Mouse (Mus musculus) CH12.LX (cell line): ENCODE measurements at regions not wholly inside any gene's neighbourhood (a gene's known extent, or its start where the extent isn't known, plus 50 kb on each side); places are given as distances from the start of the nearest gene placed in this dataset.

Source experiments
- DNase-seq: peaks from one replicate; pipeline ENCODE4 v3.0.0-alpha.2; 2013; ENCODE audit errors: extremely low read depth
- H3K27ac ChIP-seq: 2 replicates; pipeline ENCODE4 v1.5.1; 2012; ENCODE audit warnings: low read depth, mild to moderate bottlenecking, control low read depth, moderate library complexity; ENCODE audit not compliant: insufficient read depth
- H3K27me3 ChIP-seq: replicated peaks from 2 replicates; pipeline ENCODE3; 2012; ENCODE audit warnings: inconsistent platforms
- H3K36me3 ChIP-seq, 2 experiments: replicated peaks in 1 of 2; 2 replicates each; pipeline versions ENCODE3 to v1.6.1; 2012; ENCODE audit warnings: inconsistent platforms in 1 of 2, low read length in 1 of 2, mild to moderate bottlenecking in 1 of 2, mixed read lengths in 1 of 2, moderate library complexity in 1 of 2; ENCODE audit not compliant: control insufficient read depth in 1 of 2, insufficient read depth in 1 of 2
- H3K4me1 ChIP-seq, 2 experiments: 2 replicates each; pipeline ENCODE4 v1.6.1; 2012; ENCODE audit warnings: inconsistent platforms in 1 of 2, moderate library complexity in 1 of 2; ENCODE audit not compliant: insufficient read depth in 2 of 2, control insufficient read depth in 1 of 2
- H3K4me2 ChIP-seq: 2 replicates; pipeline ENCODE4 v1.6.1; 2012; ENCODE audit warnings: low read depth, mild to moderate bottlenecking, control low read depth; ENCODE audit not compliant: poor library complexity, insufficient read depth, severe bottlenecking
- H3K4me3 ChIP-seq, 3 experiments: fragments of 150-350 bp in 1 of 3; sonication (generic) in 1 of 3; replicated peaks in 1 of 3; 2 replicates each; pipeline versions ENCODE3 to v1.5.1; 2011 to 2012; ENCODE audit warnings: low read depth in 2 of 3, low read length in 2 of 3, mild to moderate bottlenecking in 2 of 3, moderate library complexity in 2 of 3, control low read depth in 1 of 3, improper control_type of control experiment in 1 of 3, inconsistent platforms in 1 of 3, mixed read lengths in 1 of 3; ENCODE audit not compliant: poor library complexity in 1 of 3
- H3K79me2 ChIP-seq: replicated peaks from 2 replicates; pipeline ENCODE4 v1.6.1; 2012; ENCODE audit warnings: mild to moderate bottlenecking, moderate library complexity; ENCODE audit not compliant: control insufficient read depth, poor library complexity, insufficient read depth, severe bottlenecking; ENCODE audit errors: extremely low read depth
- H3K9ac ChIP-seq: 2 replicates; pipeline ENCODE4 v1.6.1; 2012; ENCODE audit warnings: low read depth, mild to moderate bottlenecking, control low read depth, moderate library complexity; ENCODE audit not compliant: insufficient read depth
- H3K9me3 ChIP-seq: replicated peaks from 2 replicates; pipeline ENCODE3; 2012; ENCODE audit warnings: low read length, inconsistent platforms, mixed read lengths
- CHD2 ChIP-seq: IDR thresholded peaks from 2 replicates; pipeline ENCODE4 v1.6.1; 2011; ENCODE audit warnings: low read length, improper control_type of control experiment
- CTCF ChIP-seq, 2 experiments: IDR thresholded peaks in 1 of 2; conservative IDR thresholded peaks in 1 of 2; 2 replicates each; pipeline ENCODE4 v1.5.1; 2011 to 2012; ENCODE audit warnings: low read depth in 2 of 2, low read length in 2 of 2, improper control_type of control experiment in 1 of 2, inconsistent platforms in 1 of 2, mild to moderate bottlenecking in 1 of 2, moderate library complexity in 1 of 2
- ETS1 ChIP-seq: conservative IDR thresholded peaks from 2 replicates; pipeline ENCODE4 v1.6.1; 2012; ENCODE audit warnings: low read depth, mild to moderate bottlenecking, inconsistent platforms, low read length, improper control_type of control experiment, moderate library complexity
- GABPA ChIP-seq: IDR thresholded peaks from 2 replicates; pipeline ENCODE4 v1.6.1; 2012; ENCODE audit warnings: low read depth, low read length, improper control_type of control experiment, inconsistent platforms; ENCODE audit not compliant: insufficient replicate concordance
- HCFC1 ChIP-seq: IDR thresholded peaks from 2 replicates; pipeline ENCODE4 v1.6.1; 2012; ENCODE audit warnings: low read depth, mild to moderate bottlenecking, inconsistent platforms, low read length, improper control_type of control experiment
- JUND ChIP-seq: conservative IDR thresholded peaks from 2 replicates; pipeline ENCODE4 v1.6.1; 2011; ENCODE audit warnings: low read depth, low read length, improper control_type of control experiment
- MAFK ChIP-seq: IDR thresholded peaks from 2 replicates; pipeline ENCODE4 v1.6.1; 2011; ENCODE audit warnings: low read length, improper control_type of control experiment; ENCODE audit not compliant: insufficient replicate concordance
- MAX ChIP-seq: IDR thresholded peaks from 2 replicates; pipeline ENCODE4 v1.6.1; 2011; ENCODE audit warnings: low read length, improper control_type of control experiment
- MAZ ChIP-seq: IDR thresholded peaks from 2 replicates; pipeline ENCODE4 v1.6.1; 2012; ENCODE audit warnings: low read depth, mild to moderate bottlenecking, inconsistent platforms, low read length, improper control_type of control experiment, moderate library complexity
- PAX5 ChIP-seq: IDR thresholded peaks from 2 replicates; pipeline ENCODE4 v1.6.1; 2012; ENCODE audit warnings: low read length, inconsistent platforms, mixed read lengths
- RAD21 ChIP-seq: IDR thresholded peaks from 2 replicates; pipeline ENCODE4 v1.6.1; 2011; ENCODE audit warnings: low read depth, mild to moderate bottlenecking, low read length, improper control_type of control experiment, moderate library complexity
- SMC3 ChIP-seq: IDR thresholded peaks from 2 replicates; pipeline ENCODE4 v1.6.1; 2011; ENCODE audit warnings: low read depth, low read length, improper control_type of control experiment
- TBP ChIP-seq: conservative IDR thresholded peaks from 2 replicates; pipeline ENCODE4 v1.6.1; 2011; ENCODE audit warnings: low read depth, low read length, improper control_type of control experiment
- TCF12 ChIP-seq: IDR thresholded peaks from 2 replicates; pipeline ENCODE4 v1.6.1; 2014; ENCODE audit warnings: low read depth, mild to moderate bottlenecking, inconsistent platforms, low read length, improper control_type of control experiment
- ZKSCAN1 ChIP-seq: IDR thresholded peaks from 2 replicates; pipeline ENCODE4 v1.6.1; 2012; ENCODE audit warnings: low read depth, inconsistent platforms, low read length, improper control_type of control experiment, borderline replicate concordance
- ZMIZ1 ChIP-seq: IDR thresholded peaks from 2 replicates; pipeline ENCODE4 v1.6.1; 2012; ENCODE audit warnings: low read depth, mild to moderate bottlenecking, inconsistent platforms, low read length, improper control_type of control experiment
- dilution Hi-C: fragments of 300-500 bp; cut with MboI; formaldehyde crosslinking; loops from 2 replicates; pipeline ENCODE4 v1.14.3; 2020; ENCODE audit warnings: low sequenced_read_pairs; ENCODE audit not compliant: extremely low pct_unique_long_range_greater_than_20kb, extremely low pct_ligation_motif_present
- in situ Hi-C: fragments of 300-500 bp; cut with MboI; formaldehyde crosslinking; loops from 3 replicates; pipeline ENCODE4 v1.14.3; 2019; ENCODE audit warnings: low sequenced_read_pairs, low pct_ligation_motif_present, low pct_unique_long_range_greater_than_20kb, mixed read lengths

DNA sequence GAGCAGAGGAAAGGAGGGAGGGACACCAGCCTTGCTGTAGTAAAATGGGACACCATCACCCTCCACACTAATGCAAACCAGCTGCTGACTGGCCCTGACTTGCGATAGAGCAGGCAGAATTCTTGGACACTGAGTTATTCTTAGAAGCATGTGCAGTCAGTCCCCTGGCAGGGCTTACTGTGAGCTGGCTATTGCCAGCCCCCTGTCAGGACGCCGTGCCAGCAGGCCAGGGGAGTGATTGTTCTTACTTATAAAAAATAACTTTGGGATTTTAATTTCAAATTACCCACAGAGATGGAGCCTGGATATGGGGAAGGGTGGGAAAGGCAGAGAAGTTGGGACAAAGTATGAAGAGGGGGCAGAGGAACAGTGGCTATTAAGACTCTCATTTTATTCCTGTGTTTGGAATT lies 173.1 kb downstream of the 1500009L16Rik start:
- Histone ChIP-seq H3K27ac (peak overlapping the region; percentile 9; the same call in 1 of the 2 replicates), H3K4me2 (no peak overlapping the region), H3K36me3 (no peaks in the 10 kb centered on the region), H3K9ac (no peak overlapping the region), H3K4me1 (no peaks in the 10 kb centered on the region), H3K27me3 (no peaks in the 10 kb centered on the region), H3K4me3 (no peak overlapping the region), H3K9me3 (no peaks in the 10 kb centered on the region), H3K79me2 (no peaks in the 10 kb centered on the region)
- dilution Hi-C loops (no loop called here), in situ Hi-C loops (no loop called here)
- DNase-seq, result no peak
- TF ChIP-seq HCFC1 (no peak), JUND (no peak), CTCF (conservative IDR thresholded peaks at IDR 0.05 in 1 of 2, IDR thresholded peaks at IDR 0.05 in 1 of 2; ENCODE audit: low read depth in 2 of 2, low read length in 2 of 2) (no peak), PAX5 (no peak), RAD21 (no peak), GABPA (no peak), ZKSCAN1 (no peak), MAZ (no peak), TCF12 (no peak), CHD2 (no peak)

DNA sequence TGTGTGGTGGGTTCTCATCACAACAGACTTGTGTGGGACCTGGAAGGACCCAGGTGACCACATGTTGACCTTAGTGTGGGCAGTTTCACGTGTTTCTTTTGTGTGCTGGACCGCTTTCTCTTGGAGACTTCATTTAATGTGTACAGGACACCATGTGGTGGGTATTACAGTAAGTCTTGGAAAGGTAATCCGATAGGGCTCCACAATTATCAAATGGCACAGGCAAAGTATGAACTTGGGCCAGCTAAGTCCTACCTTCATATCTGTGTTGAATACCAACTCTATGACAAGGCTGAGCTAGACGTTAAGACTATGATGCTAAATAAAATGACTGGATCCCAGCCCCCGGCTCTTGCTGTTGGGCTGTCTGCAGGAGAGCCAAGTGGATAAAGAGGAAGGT lies 173.5 kb downstream of the 1500009L16Rik start:
- no peak overlapping the region for H3K27ac ChIP-seq
- no peaks in the 10 kb centered on the region for H3K27me3 ChIP-seq
- in situ Hi-C loops, result no loop called here
- dilution Hi-C loops, result no loop called here
- DNase-seq, result no peak
- no peak for TF ChIP-seq TBP
- TF ChIP-seq RAD21, result no peak
- H3K4me1 ChIP-seq, result no peaks in the 10 kb centered on the region
- no peaks in the 10 kb centered on the region for H3K36me3 ChIP-seq
- no peaks in the 10 kb centered on the region for H3K9me3 ChIP-seq
- H3K4me2 ChIP-seq, result no peak overlapping the region
- no peak overlapping the region for H3K9ac ChIP-seq
- no peaks in the 10 kb centered on the region for H3K79me2 ChIP-seq
- H3K4me3 ChIP-seq, result no peak overlapping the region

DNA sequence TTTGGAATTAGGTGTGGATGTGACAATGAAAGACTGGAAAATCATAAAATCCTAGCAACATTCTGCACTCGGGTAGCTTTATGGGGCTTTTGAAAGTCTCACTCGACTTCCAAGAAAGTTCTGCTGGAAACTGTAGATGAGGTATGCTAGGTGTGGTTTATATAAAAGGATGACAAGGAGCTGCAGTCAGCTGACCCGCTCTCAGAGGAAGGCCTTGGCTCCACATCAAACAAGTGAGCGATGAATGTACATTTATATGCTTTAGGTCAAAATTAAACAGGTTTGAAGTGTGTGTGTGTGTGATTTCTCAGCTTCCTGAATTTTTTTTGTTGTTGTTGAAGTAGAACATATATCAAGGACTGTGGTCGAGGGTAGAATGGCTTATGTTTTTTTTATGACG lies 174.9 kb downstream of the 1500009L16Rik start:
- no peaks in the 10 kb centered on the region for H3K4me1 ChIP-seq
- no peak overlapping the region for H3K4me3 ChIP-seq
- no peaks in the 10 kb centered on the region for H3K36me3 ChIP-seq
- H3K27ac ChIP-seq, result no peak overlapping the region
- TF ChIP-seq MAX (no peak), ETS1 (no peak), MAFK (no peak), HCFC1 (no peak), PAX5 (no peak), TBP (no peak), ZMIZ1 (no peak), ZKSCAN1 (no peak), MAZ (no peak), SMC3 (no peak), TCF12 (no peak)
- H3K27me3 ChIP-seq, result no peaks in the 10 kb centered on the region
- no peak overlapping the region for H3K4me2 ChIP-seq
- dilution Hi-C loops (no loop called here), in situ Hi-C loops (no loop called here)
- H3K79me2 ChIP-seq, result no peaks in the 10 kb centered on the region
- DNase-seq, result no peak
- no peaks in the 10 kb centered on the region for H3K9me3 ChIP-seq
- no peak overlapping the region for H3K9ac ChIP-seq
